20 mouse cellular contexts compared by ENCODE assay signal in the genomic region with DNA sequence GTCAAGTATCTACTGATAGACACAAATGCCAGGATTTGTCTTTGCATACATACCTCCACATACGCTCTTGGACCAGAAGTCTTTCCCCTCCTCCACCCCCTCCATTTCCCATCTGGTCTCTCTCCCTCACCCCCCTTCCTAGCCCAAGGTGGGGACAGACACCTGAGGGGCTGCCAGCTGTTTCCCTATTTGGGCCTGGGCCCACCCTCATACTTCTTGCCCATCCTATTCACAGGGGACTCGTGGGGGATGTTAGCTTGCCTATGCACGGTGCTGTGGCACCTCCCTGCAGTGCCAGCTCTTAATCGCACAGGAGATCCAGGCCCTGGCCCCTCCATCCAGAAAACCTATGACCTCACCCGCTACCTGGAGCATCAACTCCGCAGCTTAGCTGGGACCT. TPM values are rescaled to one million over a fixed set of nuclear protein-coding genes. Genes with fewer than 3 reads are reported as not detected.
DNase-seq lines count a peak whose midpoint lies in the region; ATAC-seq and TF ChIP-seq lines count a peak whose summit lies in the region.
"Had no signal": no experiment of that assay in that cellular context is flagged by ENCODE, and none has a peak within 500 bp of the region (broad histone marks: within the 10 kb centered on the region; RNA-seq: fewer than 3 reads in every experiment).

No protein-coding gene starts in this region.

- H3K27ac ChIP-seq in heart, embryonic 11.5 days (ENCODE audit: low read depth, low read length): no peak overlapping the region
- H3K27ac ChIP-seq in embryonic facial prominence, embryonic 14.5 days (replicated peaks; ENCODE audit: low read depth, low read length): peak overlapping the region; percentile 57; the same call in 1 of the 2 replicates
- no peak overlapping the region for H3K27ac ChIP-seq in limb, embryonic 14.5 days (replicated peaks; ENCODE audit: low read depth, low read length)
- H3K27ac ChIP-seq: gastrocnemius, adult 2 months; hindbrain, embryonic 10.5 days; neural tube, embryonic 12.5 days had no signal

- intact Hi-C loops in heart, postnatal 14 days (cut with DNase I): no loop called here

- H3K9me3 ChIP-seq in heart, embryonic 11.5 days (replicated peaks; ENCODE audit: control insufficient read depth, low read length): no peaks in the 10 kb centered on the region
- H3K9me3 ChIP-seq in E14TG2a.4 (ENCODE audit: low read length): no peaks in the 10 kb centered on the region
- no peaks in the 10 kb centered on the region for H3K9me3 ChIP-seq in embryonic facial prominence, embryonic 14.5 days (ENCODE audit: control insufficient read depth, low read length)
- no peaks in the 10 kb centered on the region for H3K9me3 ChIP-seq in limb, embryonic 14.5 days (ENCODE audit: control insufficient read depth, low read length)
- H3K9me3 ChIP-seq: hindbrain, embryonic 10.5 days; neural tube, embryonic 12.5 days had no signal

- H3K4me2 ChIP-seq in heart, embryonic 11.5 days: peak overlapping the region; percentile 3; the same call in 1 of the 2 replicates
- 0 out of 2 replicates have a peak overlapping the region, but pooled peaks have one; percentile 28 for H3K4me2 ChIP-seq in embryonic facial prominence, embryonic 14.5 days (ENCODE audit: low read depth, low read length)
- no peak overlapping the region for H3K4me2 ChIP-seq in limb, embryonic 14.5 days (replicated peaks; ENCODE audit: low read depth, low read length, severe bottlenecking)
- H3K4me2 ChIP-seq: neural tube, embryonic 12.5 days had no signal

- no peak for TF ChIP-seq CTCF in E14TG2a.4 (conservative IDR thresholded peaks at IDR 0.05; ENCODE audit: low read length)

- no peak overlapping the region for H3K4me3 ChIP-seq in heart, embryonic 11.5 days (ENCODE audit: low read depth, low read length)
- H3K4me3 ChIP-seq in E14TG2a.4 (replicated peaks; ENCODE audit: low read length): peak overlapping the region; percentile 29; the same call in 1 of the 2 replicates
- no peak overlapping the region for H3K4me3 ChIP-seq in embryonic facial prominence, embryonic 14.5 days (ENCODE audit: low read depth, low read length)
- H3K4me3 ChIP-seq in limb, embryonic 14.5 days (replicated peaks; ENCODE audit: low read length): no peak overlapping the region
- H3K4me3 ChIP-seq: gastrocnemius, adult 2 months; hindbrain, embryonic 10.5 days; neural tube, embryonic 12.5 days had no signal

- H3K36me3 ChIP-seq in heart, embryonic 11.5 days (ENCODE audit: control insufficient read depth, insufficient read depth, low read length): no peaks in the 10 kb centered on the region
- no peaks in the 10 kb centered on the region for H3K36me3 ChIP-seq in E14TG2a.4 (ENCODE audit: insufficient read depth, low read length)
- H3K36me3 ChIP-seq in embryonic facial prominence, embryonic 14.5 days (ENCODE audit: control insufficient read depth, insufficient read depth, low read length): peaks cover 12% of the 10 kb centered on the region
- H3K36me3 ChIP-seq in limb, embryonic 14.5 days (ENCODE audit: control insufficient read depth, insufficient read depth, low read length): peaks cover 14% of the 10 kb centered on the region
- H3K36me3 ChIP-seq: hindbrain, embryonic 10.5 days; neural tube, embryonic 12.5 days had no signal

- peaks cover 36% of the 10 kb centered on the region for H3K27me3 ChIP-seq in heart, embryonic 11.5 days (ENCODE audit: control insufficient read depth, insufficient read depth, low read length)
- peaks cover 68% of the 10 kb centered on the region for H3K27me3 ChIP-seq in E14TG2a.4 (ENCODE audit: insufficient read depth, low read length)
- no peaks in the 10 kb centered on the region for H3K27me3 ChIP-seq in embryonic facial prominence, embryonic 14.5 days (replicated peaks; ENCODE audit: control insufficient read depth, insufficient read depth, low read length)
- no peaks in the 10 kb centered on the region for H3K27me3 ChIP-seq in limb, embryonic 14.5 days (ENCODE audit: control insufficient read depth, insufficient read depth, low read length)

- ATAC-seq in heart, embryonic 11.5 days (replicated peaks; ENCODE audit: insufficient number of reproducible peaks, low FRiP score, low TSS enrichment): no peak
- no peak for ATAC-seq in embryonic facial prominence, embryonic 14.5 days (ENCODE audit: low read depth)
- no peak for ATAC-seq in limb, embryonic 14.5 days (ENCODE audit: low FRiP score, low read depth)
- ATAC-seq: forebrain, embryonic 16.5 days had no signal

- no peak for TF ChIP-seq POLR2A in limb, embryonic 14.5 days (IDR thresholded peaks at IDR 0.05; ENCODE audit: borderline replicate concordance, extremely low read depth, insufficient read depth, insufficient read length)

- H3K4me1 ChIP-seq in heart, embryonic 11.5 days (ENCODE audit: control insufficient read depth, insufficient read depth, low read length): peaks cover 40% of the 10 kb centered on the region
- H3K4me1 ChIP-seq in E14TG2a.4 (replicated peaks; ENCODE audit: low read depth, low read length): peaks cover 41% of the 10 kb centered on the region
- peaks cover 46% of the 10 kb centered on the region for H3K4me1 ChIP-seq in embryonic facial prominence, embryonic 14.5 days (ENCODE audit: control insufficient read depth, insufficient read depth, low read length)
- peaks cover 40% of the 10 kb centered on the region for H3K4me1 ChIP-seq in limb, embryonic 14.5 days (ENCODE audit: control insufficient read depth, insufficient read depth, low read length)

- 77% methylated on average over 6 of the region's 6 CpGs for WGBS in heart, embryonic 11.5 days (ENCODE audit: insufficient replicate concordance)
- 73% methylated on average over 6 of the region's 6 CpGs for WGBS in embryonic facial prominence, embryonic 14.5 days
- WGBS in limb, embryonic 14.5 days: 81% methylated on average over 6 of the region's 6 CpGs

- no peak overlapping the region for H3K9ac ChIP-seq in heart, embryonic 11.5 days (ENCODE audit: low read depth, low read length)
- H3K9ac ChIP-seq in embryonic facial prominence, embryonic 14.5 days (ENCODE audit: low read depth, low read length): 0 out of 2 replicates have a peak overlapping the region, but pooled peaks have one; percentile 35
- H3K9ac ChIP-seq in limb, embryonic 14.5 days (ENCODE audit: low read depth, low read length, severe bottlenecking): 0 out of 2 replicates have a peak overlapping the region, but pooled peaks have one; percentile 25
- H3K9ac ChIP-seq: neural tube, embryonic 12.5 days had no signal

- DNase-seq in heart, postnatal 14 days: no peak
- DNase-seq in embryonic facial prominence, embryonic 14.5 days (ENCODE audit: low spot score): no peak
- no peak for DNase-seq in limb, embryonic 14.5 days (ENCODE audit: low spot score)
- no peak for DNase-seq in left cerebral cortex, adult 9 months (ENCODE audit: low spot score in 2 of 2)
- no peak for DNase-seq in urinary bladder, postnatal 14 days (ENCODE audit: low spot score)
- DNase-seq: gastrocnemius, adult 2 months; lung, adult 2 months; right cerebral cortex, postnatal 4 days; thymus, postnatal 36 days had no signal

RNA-seq across cellular contexts. Expression of a gene that starts 5.8 kb away (rescaled TPM):
- not detected in 2 replicates for polyA plus RNA-seq in heart, embryonic 11.5 days (2014; fragmentation: Nextera tagmentation; extraction: Ambion mirVana)
- total RNA-seq in heart, postnatal 14 days (2021): not detected
- not detected in 2 replicates for polyA plus RNA-seq in embryonic facial prominence, embryonic 14.5 days (2014; fragmentation: Nextera tagmentation; extraction: Ambion mirVana)
- polyA plus RNA-seq in limb, embryonic 14.5 days (2012; rRNA removed): 0.83 and 1.0 TPM in 2 replicates
- polyA plus RNA-seq in limb, embryonic 14.5 days (2014; fragmentation: Nextera tagmentation; extraction: Ambion mirVana): not detected in 2 replicates
- total RNA-seq: adrenal gland, adult 18-20 months; gastrocnemius, adult 2 months; layer of hippocampus, postnatal 14 days; megakaryocyte, adult 5-6 weeks; midbrain, postnatal 0 days had no signal
- polyA plus RNA-seq: brain, embryonic 14.5 days; forebrain, embryonic 16.5 days; hindbrain, embryonic 10.5 days; limb, embryonic 11.5 days; lung, adult 2 months; midbrain, postnatal 0 days; neural tube, embryonic 12.5 days had no signal

RNA-seq across cellular contexts. Expression of a gene that starts 5.9 kb away (rescaled TPM):
- 1.2 and 2.5 TPM in 2 replicates for polyA plus RNA-seq in heart, embryonic 11.5 days (2014; fragmentation: Nextera tagmentation; extraction: Ambion mirVana)
- total RNA-seq in heart, postnatal 14 days (2021): 1 to 10 TPM; 1.6 to 2.0 TPM
- 6.0 and 6.3 TPM in 2 replicates for polyA plus RNA-seq in embryonic facial prominence, embryonic 14.5 days (2014; fragmentation: Nextera tagmentation; extraction: Ambion mirVana)
- polyA plus RNA-seq in limb, embryonic 14.5 days (2012; rRNA removed): 42.8 and 61.2 TPM in 2 replicates
- polyA plus RNA-seq in limb, embryonic 14.5 days (2014; fragmentation: Nextera tagmentation; extraction: Ambion mirVana): 7.7 and 8.7 TPM in 2 replicates

RNA-seq across cellular contexts. Expression of a gene that starts 11.8 kb away (rescaled TPM):
- polyA plus RNA-seq in heart, embryonic 11.5 days (2014; fragmentation: Nextera tagmentation; extraction: Ambion mirVana): 17.4 and 19.5 TPM in 2 replicates
- total RNA-seq in heart, postnatal 14 days (2021): 10 to 100 TPM in 1 of 2 experiments, 1 to 10 TPM in 1; 9.5 to 10.8 TPM
- 28.1 and 31.3 TPM in 2 replicates for polyA plus RNA-seq in embryonic facial prominence, embryonic 14.5 days (2014; fragmentation: Nextera tagmentation; extraction: Ambion mirVana)
- 48.0 and 50.7 TPM in 2 replicates for polyA plus RNA-seq in limb, embryonic 14.5 days (2012; rRNA removed)
- polyA plus RNA-seq in limb, embryonic 14.5 days (2014; fragmentation: Nextera tagmentation; extraction: Ambion mirVana): 26.5 and 28.4 TPM in 2 replicates

RNA-seq across cellular contexts. Expression of a gene that starts 18.5 kb away (rescaled TPM):
- polyA plus RNA-seq in heart, embryonic 11.5 days (2014; fragmentation: Nextera tagmentation; extraction: Ambion mirVana): 20.6 and 24.1 TPM in 2 replicates
- total RNA-seq in heart, postnatal 14 days (2021): 1 to 10 TPM; 4.7 to 5.0 TPM
- polyA plus RNA-seq in embryonic facial prominence, embryonic 14.5 days (2014; fragmentation: Nextera tagmentation; extraction: Ambion mirVana): 28.9 and 32.4 TPM in 2 replicates
- polyA plus RNA-seq in limb, embryonic 14.5 days (2012; rRNA removed): 57.5 and 75.5 TPM in 2 replicates
- polyA plus RNA-seq in limb, embryonic 14.5 days (2014; fragmentation: Nextera tagmentation; extraction: Ambion mirVana): 33.3 and 38.0 TPM in 2 replicates

RNA-seq across cellular contexts. Expression of a gene that starts 28.1 kb away (rescaled TPM):
- 749 and 760 TPM in 2 replicates for polyA plus RNA-seq in heart, embryonic 11.5 days (2014; fragmentation: Nextera tagmentation; extraction: Ambion mirVana)
- 100 to 1,000 TPM; 368 to 404 TPM for total RNA-seq in heart, postnatal 14 days (2021)
- polyA plus RNA-seq in embryonic facial prominence, embryonic 14.5 days (2014; fragmentation: Nextera tagmentation; extraction: Ambion mirVana): 744 and 800 TPM in 2 replicates
- 490 and 517 TPM in 2 replicates for polyA plus RNA-seq in limb, embryonic 14.5 days (2012; rRNA removed)
- 794 and 821 TPM in 2 replicates for polyA plus RNA-seq in limb, embryonic 14.5 days (2014; fragmentation: Nextera tagmentation; extraction: Ambion mirVana)
